Mouse (Mus musculus) embryonic fibroblast, embryonic 13.5 days (primary cell): ENCODE results near the gene Hist4h4. TPM values are rescaled to one million over a fixed set of nuclear protein-coding genes. Genes with fewer than 3 reads are reported as not detected.

Experiments used
- H3K27ac ChIP-seq: 2 replicates; pipeline ENCODE4 v1.5.1; 2012; ENCODE audit warnings: low read length, control low read depth, inconsistent platforms; ENCODE audit not compliant: insufficient read depth
- H3K4me1 ChIP-seq: 2 replicates; pipeline ENCODE4 v1.6.1; 2011; ENCODE audit warnings: low read length; ENCODE audit not compliant: control insufficient read depth, insufficient read depth
- H3K4me3 ChIP-seq: 2 replicates; pipeline ENCODE4 v1.5.1; 2011; ENCODE audit warnings: mild to moderate bottlenecking, control low read depth, low read length; ENCODE audit not compliant: insufficient read depth
- CTCF ChIP-seq: IDR thresholded peaks from 2 replicates; pipeline ENCODE4 v1.5.1; 2011; ENCODE audit warnings: mild to moderate bottlenecking, control low read depth, low read length, moderate library complexity, borderline replicate concordance; ENCODE audit not compliant: insufficient read depth
- POLR2A ChIP-seq: IDR thresholded peaks from 2 replicates; pipeline ENCODE4 v1.6.1; 2011; ENCODE audit warnings: low read depth, mild to moderate bottlenecking, control low read depth, low read length, moderate library complexity
- polyA plus RNA-seq: library from polyadenylated mRNA; stranded (reverse); fragments of >200 nt; gene quantifications from 2 replicates; pipeline ENCODE4 v1.2.4, GENCODE M21; 2011; ENCODE audit warnings: low read depth; ENCODE audit not compliant: missing spikeins, insufficient read length

The Hist4h4 gene
- polyA plus RNA-seq, 1 experiment, result 0.72 TPM

- no peaks in the 10 kb centered on the region; the same call in 1 of the 2 replicates for H3K4me1 ChIP-seq
- no peak overlapping the region for H3K4me3 ChIP-seq
- TF ChIP-seq CTCF (no peak), POLR2A (no peak)
- H3K27ac ChIP-seq, result no peak overlapping the region
Observed at GRCm38 (mm10) chr6:136817549-136817948, 13.3 kb upstream of the Hist4h4 start.

GRCm38 (mm10) chr6:136816826-136817225 is 12.6 kb upstream of the Hist4h4 start:
- Histone ChIP-seq H3K27ac (no peak overlapping the region), H3K4me1 (no peaks in the 10 kb centered on the region; the same call in 1 of the 2 replicates), H3K4me3 (no peak overlapping the region)
- TF ChIP-seq POLR2A (no peak), CTCF (no peak)

- TF ChIP-seq CTCF (no peak), POLR2A (no peak)
- Histone ChIP-seq H3K4me3 (no peak overlapping the region), H3K4me1 (no peaks in the 10 kb centered on the region; the same call in 1 of the 2 replicates), H3K27ac (no peak overlapping the region)
Observed at GRCm38 (mm10) chr6:136815381-136815780, 11.2 kb upstream of the Hist4h4 start.

GRCm38 (mm10) chr6:136813117-136813516 is 8.9 kb upstream of the Hist4h4 start:
- no peak overlapping the region for H3K27ac ChIP-seq
- peak; percentile 21; the same call in 1 of the 2 replicates for TF ChIP-seq POLR2A
- TF ChIP-seq CTCF, result no peak
- H3K4me1 ChIP-seq, result no peaks in the 10 kb centered on the region; the same call in none of the 2 replicates
- H3K4me3 ChIP-seq, result no peak overlapping the region

- TF ChIP-seq CTCF (no peak), POLR2A (no peak; the same call in 1 of the 2 replicates)
- H3K4me3 ChIP-seq, result no peak overlapping the region
- H3K4me1 ChIP-seq, result no peaks in the 10 kb centered on the region; the same call in none of the 2 replicates
- no peak overlapping the region for H3K27ac ChIP-seq
Observed at GRCm38 (mm10) chr6:136811196-136811595, 7.0 kb upstream of the Hist4h4 start.

GRCm38 (mm10) chr6:136809673-136810072 is 5.5 kb upstream of the Hist4h4 start:
- peak overlapping the region; percentile 97 for H3K4me3 ChIP-seq
- H3K4me1 ChIP-seq, result no peaks in the 10 kb centered on the region; the same call in none of the 2 replicates
- TF ChIP-seq POLR2A (no peak), CTCF (no peak)
- H3K27ac ChIP-seq, result no peak overlapping the region

- Histone ChIP-seq H3K27ac (peak overlapping the region; percentile 79), H3K4me1 (no peaks in the 10 kb centered on the region; the same call in none of the 2 replicates)
Observed at GRCm38 (mm10) chr6:136809077-136809476, 4.9 kb upstream of the Hist4h4 start.

GRCm38 (mm10) chr6:136808631-136809046 is 4.4 kb upstream of the Hist4h4 start:
- Histone ChIP-seq H3K4me3 (peak overlapping the region; percentile 97), H3K27ac (peak overlapping the region; percentile 79), H3K4me1 (no peaks in the 10 kb centered on the region; the same call in 1 of the 2 replicates)
- TF ChIP-seq POLR2A (no peak), CTCF (no peak)

More at GRCm38 (mm10) chr6:136809077-136809476, 4.9 kb upstream of the Hist4h4 start:
- peak overlapping the region; percentile 97 for H3K4me3 ChIP-seq
- no peak; the same call in 1 of the 2 replicates for TF ChIP-seq POLR2A
- no peak for TF ChIP-seq CTCF

- Histone ChIP-seq H3K27ac (peak within 1 kb of the TSS; percentile 79), H3K4me1 (no peaks in the 10 kb centered on the region; the same call in 1 of the 2 replicates), H3K4me3 (peak within 1 kb of the TSS; percentile 97)
- TF ChIP-seq POLR2A (peak; percentile 59), CTCF (no peak)
Observed at GRCm38 (mm10) chr6:136808014-136808417, 3.8 kb upstream of the Hist4h4 start, which contains the start of gene H2afj. Gene H2afj (plus strand): TSS chr6:136808244.

- no peaks in the 10 kb centered on the region; the same call in 1 of the 2 replicates for H3K4me1 ChIP-seq
- no peak for TF ChIP-seq POLR2A
- TF ChIP-seq CTCF, result no peak
- peak overlapping the region; percentile 38 for H3K4me3 ChIP-seq
- H3K27ac ChIP-seq, result peak overlapping the region; percentile 65
Observed at GRCm38 (mm10) chr6:136807395-136808013, 3.3 kb upstream of the Hist4h4 start.
